Mouse (Mus musculus) induced T-regulatory cell, adult 2 months (primary cell): ENCODE measurements around the gene Tex14.
"Not testable (repeated sequence)": the region's sequence is repeated elsewhere in the genome, so short reads cannot be mapped to it uniquely, and the experiment has no call there.

Source experiments
- DNase-seq: peaks from one replicate; pipeline ENCODE4 v3.0.0-alpha.2; 2012; ENCODE audit warnings: low read depth

Tex14 gene

GRCm38 (mm10) chr11:87426450-87427250 is 21.8 kb downstream of the Tex14 start:
- peak; percentile 98 for DNase-seq

- DNase-seq = peak; percentile 75
Measured at GRCm38 (mm10) chr11:87427273-87428050, 22.6 kb downstream of the Tex14 start.

GRCm38 (mm10) chr11:87428051-87428673 is 23.3 kb downstream of the Tex14 start:
- peak; percentile 46 for DNase-seq

- DNase-seq = no peak
Measured at GRCm38 (mm10) chr11:87429363-87429762, 24.5 kb downstream of the Tex14 start.

- no peak for DNase-seq
Measured at GRCm38 (mm10) chr11:87430374-87430773, 25.5 kb downstream of the Tex14 start.

- DNase-seq = not testable (repeated sequence)
Measured at GRCm38 (mm10) chr11:87431813-87432212, 26.9 kb downstream of the Tex14 start.

GRCm38 (mm10) chr11:87432447-87432846 is 27.6 kb downstream of the Tex14 start:
- DNase-seq = no peak

GRCm38 (mm10) chr11:87432933-87433669 is 28.2 kb downstream of the Tex14 start:
- DNase-seq = no peak

GRCm38 (mm10) chr11:87435107-87435506 is 30.2 kb downstream of the Tex14 start:
- not testable (repeated sequence) for DNase-seq

GRCm38 (mm10) chr11:87436326-87437232 is 31.7 kb downstream of the Tex14 start:
- no peak for DNase-seq

GRCm38 (mm10) chr11:87439796-87440420 is 35.0 kb downstream of the Tex14 start:
- DNase-seq = no peak

GRCm38 (mm10) chr11:87442643-87443372 is 37.9 kb downstream of the Tex14 start:
- peak; percentile 83 for DNase-seq

- DNase-seq = peak; percentile 87
Measured at GRCm38 (mm10) chr11:87443373-87443883, 38.6 kb downstream of the Tex14 start.

- DNase-seq = not testable (repeated sequence)
Measured at GRCm38 (mm10) chr11:87444056-87444455, 39.2 kb downstream of the Tex14 start.

- no peak for DNase-seq
Measured at GRCm38 (mm10) chr11:87444735-87445428, 40.0 kb downstream of the Tex14 start.

GRCm38 (mm10) chr11:87445593-87445992 is 40.7 kb downstream of the Tex14 start:
- DNase-seq = not testable (repeated sequence)

- DNase-seq = no peak
Measured at GRCm38 (mm10) chr11:87446159-87446558, 41.3 kb downstream of the Tex14 start.

GRCm38 (mm10) chr11:87447429-87447828 is 42.6 kb downstream of the Tex14 start:
- no peak for DNase-seq

- peak; percentile 78 for DNase-seq
Measured at GRCm38 (mm10) chr11:87448081-87448475, 43.2 kb downstream of the Tex14 start.
